Mouse (Mus musculus) urinary bladder, postnatal 36 days (tissue): ENCODE data around the gene Chmp3.

Source experiments
- DNase-seq, 2 experiments: peaks; one replicate each; pipeline ENCODE4 v3.0.0; 2022; ENCODE audit warnings: low spot score in 2 of 2, mixed read lengths in 1 of 2

Gene Chmp3

DNA sequence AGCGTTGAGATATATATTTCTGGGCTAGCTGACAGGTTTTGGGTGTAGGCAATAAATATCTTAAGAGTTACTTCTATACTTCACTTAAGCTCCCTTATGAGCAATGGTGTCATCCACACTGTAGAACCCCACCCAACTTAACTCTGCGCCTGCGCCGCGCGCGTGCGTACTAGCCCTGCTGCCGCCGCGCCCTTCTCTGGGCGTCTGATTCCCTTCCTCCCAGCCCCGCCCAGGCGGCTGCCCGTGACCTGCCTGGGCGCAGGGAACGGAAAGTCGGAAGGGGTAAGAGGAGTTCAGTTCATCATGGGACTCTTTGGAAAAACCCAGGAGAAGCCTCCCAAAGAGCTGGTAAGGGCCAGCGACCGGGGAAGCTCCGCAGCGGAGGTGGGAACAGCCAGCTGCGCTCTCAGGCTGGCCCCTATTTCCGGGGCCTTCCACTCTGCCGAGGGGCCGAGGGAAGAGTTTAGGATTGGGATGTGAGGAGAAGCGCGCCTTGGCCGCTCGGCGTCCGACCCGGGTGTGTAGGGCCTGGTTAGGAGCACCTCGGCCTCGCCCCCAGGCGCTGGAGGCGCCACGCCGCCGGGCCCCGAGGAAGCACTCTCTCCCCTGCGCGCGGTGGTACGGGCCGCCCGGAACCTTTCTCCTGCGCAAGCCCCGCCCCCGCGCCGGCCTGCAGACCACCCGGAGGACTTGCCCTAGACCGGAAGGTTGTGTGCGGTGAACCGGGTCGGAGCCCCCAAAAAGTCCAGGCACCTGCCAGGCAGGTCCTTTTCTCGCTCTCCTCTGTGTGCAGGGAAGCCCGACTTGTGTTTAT lies at the start of gene Chmp3:
Gene Chmp3 (plus strand): TSS at position 112 of the 814 bp plus-strand sequence.
- peak; percentile 97 for DNase-seq

DNA sequence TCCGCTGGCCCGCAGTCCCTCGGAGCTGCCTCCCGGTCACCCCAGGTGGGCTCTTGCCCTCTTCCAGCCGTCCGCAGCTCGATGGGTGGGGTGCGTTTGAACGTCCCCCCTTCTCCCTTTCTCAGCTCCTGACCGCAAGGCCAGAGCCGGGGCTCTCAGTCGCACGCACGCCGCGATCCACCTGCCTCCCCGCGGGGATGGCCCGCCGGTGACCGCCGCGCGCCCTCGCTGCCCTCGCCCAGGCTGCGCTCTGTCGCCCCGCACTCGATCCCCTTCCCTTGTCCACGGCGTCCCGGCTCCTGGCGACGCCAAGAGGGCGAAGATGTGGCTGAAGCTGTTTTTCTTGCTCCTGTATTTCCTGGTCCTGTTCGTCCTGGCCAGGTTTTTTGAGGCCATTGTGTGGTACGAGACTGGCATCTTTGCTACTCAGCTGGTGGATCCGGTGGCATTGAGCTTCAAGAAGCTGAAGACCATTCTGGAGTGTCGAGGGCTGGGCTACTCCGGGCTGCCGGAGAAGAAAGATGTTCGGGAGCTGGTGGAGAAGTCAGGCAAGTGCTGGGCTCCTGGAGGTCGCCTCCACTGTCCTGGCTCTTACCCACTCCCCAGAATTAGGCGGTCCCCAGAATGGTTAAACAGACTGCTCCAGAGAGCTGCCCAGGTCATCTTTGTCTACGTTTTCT lies 49.1 kb upstream of the Chmp3 start:
- peak; percentile 39 to 49 for DNase-seq

DNA sequence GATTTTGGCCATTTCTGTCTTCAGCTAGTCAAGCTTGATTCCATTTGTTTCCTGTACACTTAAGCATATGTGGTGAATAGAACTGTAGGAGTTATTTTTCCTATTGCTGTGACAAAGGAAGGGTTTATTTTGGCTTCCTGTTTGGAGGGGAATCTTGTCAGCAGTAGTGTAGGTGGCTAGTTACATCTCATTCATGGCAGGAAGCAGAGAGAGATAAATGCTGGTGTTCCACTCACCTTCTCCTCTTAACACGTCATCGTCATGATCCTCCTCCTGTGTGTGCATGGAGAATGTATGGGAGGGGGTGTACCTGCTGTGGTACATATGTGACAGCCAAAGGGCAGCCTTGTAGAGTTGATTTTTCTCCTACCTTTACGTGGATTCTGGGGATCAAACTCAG lies 43.0 kb upstream of the Chmp3 start:
- no peak for DNase-seq

DNA sequence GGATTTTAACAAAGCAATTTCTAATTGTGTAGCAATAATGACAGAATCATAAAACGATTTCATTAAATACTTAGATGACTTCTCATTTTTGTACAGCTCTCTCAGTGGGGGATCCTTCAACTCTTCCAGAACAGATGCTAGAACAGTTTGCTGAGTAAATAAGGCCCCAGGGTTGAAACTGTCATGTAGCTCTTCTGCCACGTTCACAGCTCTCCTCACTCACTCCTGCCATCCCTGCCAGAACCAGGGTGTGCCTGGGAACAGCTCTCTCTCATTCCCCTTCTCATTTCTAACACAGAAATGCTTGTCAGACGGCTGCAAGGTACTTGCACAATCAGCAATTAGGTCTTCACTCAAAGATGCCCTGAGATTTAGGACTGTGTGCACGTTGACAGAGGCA lies 40.6 kb upstream of the Chmp3 start:
- DNase-seq: no peak

DNA sequence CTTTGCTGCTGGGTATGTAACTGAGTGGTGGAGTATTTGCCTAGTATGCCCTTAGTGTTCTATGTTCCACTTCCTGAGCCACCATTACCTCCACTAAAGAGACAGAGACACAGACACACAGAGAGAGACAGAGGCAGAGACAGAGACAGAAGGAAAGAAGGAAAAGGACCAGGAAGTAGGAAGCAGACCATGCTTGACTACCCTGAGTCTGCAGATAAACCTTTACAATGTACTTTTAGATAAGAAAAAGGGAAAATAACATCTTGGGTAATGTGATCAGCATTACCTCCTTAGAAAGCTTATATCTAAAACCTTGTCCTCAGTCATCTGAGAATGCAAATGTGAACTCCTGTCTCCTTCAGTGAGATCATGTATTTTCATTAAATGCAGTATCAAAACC lies 39.9 kb upstream of the Chmp3 start:
- no peak for DNase-seq

DNA sequence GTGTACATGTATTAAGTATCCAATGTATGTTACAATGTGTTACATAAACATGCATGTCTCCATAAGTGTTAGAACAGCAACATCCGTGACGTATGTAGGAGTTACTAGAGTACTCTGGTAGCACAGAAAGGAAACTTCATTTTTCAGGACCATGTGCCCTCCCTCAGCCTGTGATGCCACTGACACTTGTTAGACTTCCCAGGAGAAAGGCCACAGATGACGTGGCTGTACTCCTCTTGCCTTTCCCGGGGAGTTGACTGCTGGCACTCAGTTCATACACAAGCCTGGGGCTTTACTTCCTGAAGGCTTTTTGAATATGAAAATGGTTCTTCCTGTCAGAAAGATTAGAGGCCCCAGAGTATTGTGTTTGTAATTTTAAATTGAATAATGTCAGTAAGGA lies 39.5 kb upstream of the Chmp3 start:
- no peak for DNase-seq

DNA sequence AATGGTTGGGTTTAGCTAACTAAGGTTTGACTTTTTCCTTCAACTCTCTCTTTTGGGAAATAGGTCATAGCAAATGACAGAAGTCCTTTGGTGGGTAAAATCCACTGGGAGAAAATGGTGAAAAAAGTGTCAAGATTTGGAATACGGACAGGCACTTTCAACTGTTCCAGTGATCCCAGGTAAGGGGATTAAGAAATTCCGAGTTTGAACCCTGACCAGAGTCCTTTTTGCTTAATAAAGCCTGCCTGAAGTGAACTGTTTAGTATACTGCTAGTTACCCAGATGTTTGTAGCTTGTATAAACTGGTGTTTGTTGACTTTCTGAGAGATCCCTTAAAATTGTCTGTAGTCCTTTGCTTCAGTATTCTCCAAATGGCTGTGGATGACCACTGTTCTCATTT lies 37.9 kb upstream of the Chmp3 start:
- DNase-seq: no peak

DNA sequence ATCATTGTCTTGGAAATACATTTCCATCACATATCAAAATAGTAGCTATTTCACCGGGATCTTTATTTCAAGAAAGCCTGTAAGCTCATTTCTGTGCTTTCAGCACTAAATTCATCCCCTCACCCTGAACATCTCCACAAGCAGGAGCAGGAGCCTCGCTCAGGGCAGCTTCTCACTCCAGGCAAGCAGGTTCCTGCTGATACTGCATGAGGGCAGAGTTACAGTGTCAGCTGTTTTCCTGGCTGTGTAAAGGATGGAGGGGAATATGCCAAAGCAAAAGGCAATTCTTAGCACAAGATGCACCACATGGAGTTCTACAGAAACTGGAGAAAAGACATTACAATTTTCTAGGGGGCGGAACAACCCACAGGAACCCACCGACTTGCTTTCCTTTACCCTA lies 24.1 kb upstream of the Chmp3 start:
- no peak for DNase-seq

DNA sequence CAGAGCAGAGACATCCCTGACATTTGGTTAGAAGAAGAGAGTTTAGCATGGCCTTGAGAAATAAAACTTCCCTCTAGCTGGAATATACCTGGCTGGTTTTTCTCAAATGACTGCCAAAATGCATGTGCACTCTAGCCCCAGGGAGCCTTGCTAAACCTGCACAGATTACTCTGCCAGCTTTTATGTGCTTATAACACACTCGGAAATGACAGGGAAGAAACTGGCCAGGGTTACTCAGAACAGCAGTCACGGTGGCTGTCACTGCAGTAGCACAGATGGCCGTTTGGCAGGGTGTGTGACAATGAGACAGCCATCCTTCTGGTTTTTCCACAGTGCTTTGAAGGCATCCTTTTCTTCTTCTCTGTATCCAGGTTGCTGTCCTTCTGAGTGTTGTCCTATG lies 18.0 kb upstream of the Chmp3 start:
- DNase-seq: no peak

DNA sequence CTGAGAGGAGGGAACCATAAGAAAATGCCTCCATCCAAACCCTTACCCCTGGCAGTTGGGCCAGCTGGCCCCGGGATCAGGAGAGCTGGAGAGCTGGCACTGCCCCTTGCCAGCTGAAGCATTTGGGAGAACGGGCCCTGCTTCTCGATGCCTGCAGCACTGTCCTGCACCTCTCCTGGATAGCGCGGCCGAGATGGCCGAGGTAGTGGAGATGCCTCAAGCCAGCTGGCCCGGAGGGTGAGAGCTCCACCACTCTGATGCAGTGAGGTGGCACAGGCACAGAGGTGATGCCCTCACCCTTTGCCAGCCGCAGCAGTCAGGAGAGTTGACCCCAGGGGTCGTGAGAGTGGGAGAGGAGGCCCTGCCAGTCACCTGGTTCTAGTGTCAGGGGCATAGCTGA lies 16.5 kb upstream of the Chmp3 start:
- DNase-seq: no peak

DNA sequence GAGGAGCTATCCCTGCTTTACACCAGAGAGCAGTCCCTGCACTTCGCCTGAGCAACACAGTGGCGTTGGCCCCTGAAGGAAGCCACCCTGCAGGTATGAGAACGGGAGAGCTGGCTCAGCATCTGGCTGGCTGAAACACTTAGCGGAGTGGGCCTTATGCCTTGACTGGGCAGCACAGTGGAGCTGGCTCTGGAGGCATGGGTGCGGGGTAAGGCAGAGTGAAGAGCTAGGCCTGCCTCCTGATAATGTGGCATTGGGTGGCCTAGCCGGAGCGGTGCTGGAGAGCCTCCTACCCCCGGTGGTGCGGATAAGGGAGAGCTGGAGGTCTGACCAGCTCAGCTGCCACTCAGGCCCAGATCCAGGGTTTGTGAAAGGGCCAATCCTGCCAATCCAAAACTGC lies 15.8 kb upstream of the Chmp3 start:
- no peak for DNase-seq

DNA sequence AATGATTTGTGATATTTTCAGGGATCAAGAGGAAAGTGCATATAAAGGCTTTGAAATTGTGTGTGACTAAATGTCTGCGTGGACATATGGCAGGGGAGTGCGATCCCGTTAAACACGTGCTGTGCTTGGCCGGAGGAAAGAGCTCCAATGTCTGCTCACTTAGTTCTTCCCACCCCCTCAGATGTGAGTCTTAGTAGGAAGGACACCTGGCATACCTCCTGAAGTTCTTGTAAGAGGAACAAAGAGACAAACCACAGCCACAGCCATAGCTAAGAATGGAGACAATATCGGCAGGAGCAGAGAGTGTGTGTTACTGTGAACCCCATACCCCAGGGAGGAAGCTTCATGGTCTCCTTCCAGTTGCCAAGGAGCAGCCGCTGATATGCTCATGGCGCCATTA lies 13.4 kb upstream of the Chmp3 start:
- no peak for DNase-seq

DNA sequence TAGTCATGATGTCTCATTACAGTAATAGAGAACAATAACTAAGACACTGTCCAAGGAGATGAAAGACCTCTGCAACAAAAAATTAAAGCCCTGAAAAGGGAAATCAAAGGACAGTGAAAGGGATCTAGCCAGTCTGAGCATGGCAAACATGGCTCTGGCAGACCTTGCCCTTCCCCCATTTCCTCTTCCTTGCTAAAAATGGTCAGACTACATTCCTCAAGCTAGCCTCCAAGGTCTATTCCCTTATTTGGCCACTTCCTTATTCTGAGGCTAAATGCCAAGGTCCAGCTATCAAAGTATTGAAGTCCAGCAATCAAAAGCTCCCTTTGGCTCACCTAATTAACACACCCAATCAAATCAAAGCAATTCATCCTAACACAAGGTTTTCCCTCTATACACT lies 6.3 kb upstream of the Chmp3 start:
- no peak for DNase-seq

DNA sequence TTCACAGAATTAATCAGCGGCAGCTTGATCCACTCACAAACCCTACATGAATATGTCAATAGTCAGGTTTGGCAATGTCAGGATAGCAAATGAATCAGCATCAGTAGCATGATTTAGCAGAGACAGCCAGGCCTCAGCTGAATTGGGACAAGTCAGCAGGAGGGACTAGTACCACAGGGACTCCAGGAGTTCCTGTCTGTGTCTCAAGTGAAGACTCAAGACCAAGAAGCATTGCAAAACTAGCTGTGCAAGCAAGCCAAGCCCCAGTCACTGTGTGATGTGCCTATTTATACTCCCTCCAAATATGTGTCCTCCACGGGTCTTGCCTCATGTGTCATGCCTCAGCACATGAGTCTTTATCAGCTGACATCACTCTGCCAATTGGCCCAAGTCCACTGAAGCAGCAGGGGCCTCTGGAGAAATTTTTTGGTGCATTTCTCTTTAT lies 11.9 kb downstream of the Chmp3 start:
- peak in 1 of 2 experiments; percentile 35 for DNase-seq

DNA sequence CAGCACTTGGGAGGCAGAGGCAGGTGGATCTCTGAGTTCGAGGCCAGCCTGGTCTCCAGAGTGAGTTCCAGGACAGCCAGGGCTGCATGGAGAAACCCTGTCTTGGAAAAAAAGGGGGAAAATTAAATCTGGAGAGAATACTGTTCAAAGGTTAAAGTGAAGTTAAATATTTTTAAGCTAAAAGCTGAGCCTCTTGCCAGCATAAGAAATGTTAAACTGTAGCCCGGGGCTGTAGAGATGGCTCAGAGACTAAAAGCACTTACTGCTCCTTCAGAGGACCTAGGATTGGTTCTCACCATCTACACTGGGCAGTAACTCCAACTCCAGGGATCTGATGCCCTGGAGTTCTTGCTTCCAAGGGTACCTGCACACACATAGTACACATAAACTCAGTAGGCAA lies 13.2 kb downstream of the Chmp3 start:
- DNase-seq: no peak

DNA sequence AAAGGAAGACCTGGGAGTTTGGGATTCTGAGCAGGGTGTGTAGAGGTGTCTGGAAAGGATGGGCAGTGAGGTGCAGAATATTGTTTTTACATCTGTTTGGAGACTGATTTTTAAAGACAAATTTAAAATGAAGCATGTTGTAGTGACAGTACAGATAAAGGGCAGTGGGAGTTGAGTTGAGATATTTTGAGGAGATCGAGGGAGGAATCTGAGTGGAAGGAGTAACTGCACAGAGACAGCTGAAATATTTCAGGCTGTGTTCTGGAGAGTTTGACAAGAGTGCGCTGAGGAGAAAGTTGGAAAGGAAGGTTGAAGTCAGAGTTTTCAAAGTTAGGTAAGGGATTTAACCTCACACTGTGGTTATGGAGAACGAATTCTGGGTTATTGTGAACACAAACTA lies 25.0 kb downstream of the Chmp3 start:
- DNase-seq: no peak

DNA sequence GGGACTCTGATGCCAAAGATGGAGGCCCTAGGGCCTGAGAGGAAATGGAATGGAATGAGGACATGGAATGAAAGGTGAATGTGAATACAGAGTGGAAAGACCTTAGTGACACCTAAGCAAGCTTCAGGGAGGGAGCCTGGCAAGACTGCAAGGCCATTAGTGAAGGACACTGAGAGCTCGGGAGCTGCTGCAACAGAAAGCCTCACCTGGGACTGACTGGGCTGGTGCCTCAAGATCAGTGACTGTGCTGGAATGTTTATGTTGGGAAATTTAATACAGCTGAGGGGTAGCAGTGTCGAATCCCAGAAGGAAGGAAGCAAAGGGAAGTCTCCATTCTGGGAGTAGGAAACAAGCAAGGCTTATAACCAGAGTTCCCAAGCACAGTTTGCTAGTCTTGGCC lies 25.4 kb downstream of the Chmp3 start:
- DNase-seq: no peak

DNA sequence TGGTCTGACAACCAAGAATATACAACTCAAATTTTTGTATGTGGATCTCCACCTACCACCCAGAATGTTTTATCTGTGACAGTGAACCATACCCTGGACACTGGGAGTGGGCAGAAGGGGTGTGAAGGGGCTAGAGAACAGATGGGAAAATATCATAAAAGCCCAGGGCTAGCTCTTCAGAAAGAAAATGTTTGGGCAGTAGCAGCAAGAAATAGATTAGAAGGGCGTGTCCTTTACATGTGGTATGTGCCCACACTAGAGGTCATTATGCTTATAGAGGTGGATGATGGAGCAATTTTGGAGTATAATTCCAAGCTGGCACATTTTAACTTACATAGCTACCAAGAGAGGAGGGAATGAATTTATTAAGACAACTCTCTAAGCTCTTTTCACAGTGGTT lies 31.8 kb downstream of the Chmp3 start:
- DNase-seq: no peak

DNA sequence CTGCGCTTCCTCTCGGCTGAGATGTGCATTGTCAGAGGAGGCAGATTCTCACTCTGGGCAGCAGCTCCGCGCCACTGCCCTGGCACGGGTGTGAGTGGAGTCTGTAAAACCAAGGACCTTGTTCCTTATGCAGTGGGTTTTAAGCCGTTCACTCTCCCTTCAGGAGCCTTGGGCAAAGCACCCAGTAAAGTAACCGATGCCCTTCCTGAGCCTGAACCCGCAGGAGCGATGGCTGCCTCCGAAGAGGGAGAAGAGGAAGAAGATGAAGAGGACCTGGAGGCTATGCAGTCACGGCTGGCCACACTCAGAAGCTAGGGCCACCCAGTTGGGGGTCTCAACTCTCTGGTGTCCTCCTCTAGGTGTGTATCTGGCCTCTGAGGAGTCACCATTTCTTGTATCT lies 35.9 kb downstream of the Chmp3 start:
- DNase-seq: no peak

DNA sequence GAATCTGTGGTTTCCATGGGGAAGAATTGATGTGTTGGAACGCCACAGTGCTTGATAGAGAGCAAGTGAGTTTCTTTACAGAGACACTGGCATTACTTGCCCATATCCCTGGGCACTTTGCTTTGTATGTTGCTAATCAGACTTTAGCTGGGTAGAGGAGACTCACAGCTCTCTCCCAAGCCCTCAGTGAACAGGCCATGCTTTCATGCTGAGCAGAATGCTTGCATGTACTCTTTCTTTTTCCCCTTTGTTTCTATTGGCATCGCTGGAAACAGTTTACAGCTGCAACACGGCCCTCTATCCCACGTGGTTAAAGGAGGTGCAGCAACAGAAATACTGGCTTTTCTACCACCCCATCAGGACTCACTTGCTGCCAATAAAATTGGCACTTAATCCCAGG lies 39.6 kb downstream of the Chmp3 start:
- no peak for DNase-seq

DNA sequence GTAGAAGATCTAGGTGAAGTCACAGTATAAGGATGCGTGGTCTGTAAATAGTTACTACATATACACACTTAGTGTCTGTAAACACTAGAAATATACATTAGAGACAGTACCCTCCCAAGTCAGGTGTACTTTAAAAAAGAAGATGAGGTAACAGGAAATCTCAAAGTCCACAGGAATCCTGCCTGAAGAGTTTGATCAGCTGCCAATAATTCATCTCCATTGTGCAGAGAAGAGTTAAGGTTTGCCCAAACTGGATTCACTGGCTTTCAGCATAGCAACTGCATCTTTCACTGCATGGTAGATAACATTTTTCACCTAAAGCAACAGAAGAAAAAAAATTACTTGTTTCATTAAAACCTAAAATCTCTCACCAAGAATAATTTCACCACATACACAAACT lies 45.8 kb downstream of the Chmp3 start:
- DNase-seq: no peak

DNA sequence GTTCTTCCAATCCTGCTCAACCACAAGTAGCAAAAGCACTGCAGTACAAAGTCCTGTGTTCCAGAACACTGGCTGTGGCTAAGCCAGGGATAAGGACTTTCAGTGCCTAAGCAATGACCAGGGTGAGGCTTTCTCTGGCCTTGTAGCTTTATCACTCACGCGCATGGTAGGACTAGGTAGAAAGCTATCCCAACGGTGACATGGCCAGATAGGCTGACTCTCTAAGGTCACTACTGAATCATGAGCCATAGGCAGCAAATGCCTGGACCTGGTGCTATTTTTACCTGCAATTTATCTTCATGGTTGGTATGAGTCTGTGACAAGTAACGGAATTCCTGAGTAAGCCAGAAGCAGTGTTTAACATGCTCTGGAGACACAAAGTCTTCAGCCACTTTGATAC lies 46.6 kb downstream of the Chmp3 start:
- DNase-seq: no peak

DNA sequence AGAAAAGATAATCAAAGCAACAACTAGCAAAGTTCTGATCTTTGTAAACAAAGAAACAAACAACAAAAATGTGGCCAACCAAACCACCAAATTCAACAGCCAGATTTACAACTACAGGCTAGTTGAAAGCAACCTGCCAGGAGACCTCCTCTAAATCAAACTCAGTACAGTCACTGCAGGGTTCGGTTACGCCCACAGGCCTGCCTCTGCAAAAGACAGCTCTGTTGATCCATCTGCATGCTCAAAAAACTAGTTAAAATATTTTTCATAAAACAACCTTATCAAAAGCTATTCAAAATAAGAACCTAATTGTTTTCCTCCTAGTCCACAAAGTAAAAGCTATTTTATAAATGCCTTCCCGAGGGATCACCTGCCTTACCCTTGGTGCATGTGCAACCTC lies 64.2 kb downstream of the Chmp3 start:
- DNase-seq: no peak

DNA sequence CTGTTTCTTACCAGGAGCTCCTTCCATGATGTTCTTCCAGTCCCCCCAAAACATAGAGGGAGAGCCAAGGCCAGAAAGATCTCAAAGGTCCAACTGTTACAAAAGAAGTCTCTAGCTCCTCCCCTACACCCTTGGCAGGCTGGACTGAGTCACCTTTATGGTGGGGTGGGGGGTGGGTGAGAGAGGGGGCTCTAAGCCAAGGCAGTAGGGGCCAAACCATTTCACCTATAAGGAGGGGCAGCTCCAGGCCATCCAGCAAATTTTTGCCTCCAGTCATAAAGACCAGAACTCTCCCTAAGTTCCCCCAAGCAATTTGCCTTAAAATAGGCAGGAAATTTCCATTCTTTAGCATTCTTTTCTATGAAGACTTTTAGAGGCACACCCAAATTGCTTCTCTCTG lies 65.4 kb downstream of the Chmp3 start:
- no peak for DNase-seq
